9 mouse cellular contexts compared by ENCODE assay signal in genomic region chr9:32518351-32519075, GRCm38 (mm10). TPM values are rescaled to one million over a fixed set of nuclear protein-coding genes. Genes with fewer than 3 reads are reported as not detected.
DNase-seq lines count a peak whose midpoint lies in the region; ATAC-seq and TF ChIP-seq lines count a peak whose summit lies in the region.
"Had no signal": no experiment of that assay in that cellular context is flagged by ENCODE, and none has a peak within 500 bp of the region (broad histone marks: within the 10 kb centered on the region; RNA-seq: fewer than 3 reads in every experiment).

No protein-coding gene starts in this region.

- H3K36me3 ChIP-seq in lung, postnatal 0 days (ENCODE audit: insufficient read depth, low read length): no peaks in the 10 kb centered on the region
- H3K36me3 ChIP-seq in limb, embryonic 13.5 days: no peaks in the 10 kb centered on the region
- H3K36me3 ChIP-seq in forebrain, postnatal 0 days (ENCODE audit: insufficient read depth): no peaks in the 10 kb centered on the region

- TF ChIP-seq POLR2A in cerebellum, adult 2 months (IDR thresholded peaks at IDR 0.05; ENCODE audit: borderline replicate concordance, insufficient read depth, low read length): no peak

- TF ChIP-seq CTCF in gastrocnemius, adult 2 months (IDR thresholded peaks at IDR 0.05): no peak
- TF ChIP-seq CTCF in lung, postnatal 0 days (IDR thresholded peaks at IDR 0.05): no peak
- TF ChIP-seq CTCF in cerebellum, adult 2 months (IDR thresholded peaks at IDR 0.05; ENCODE audit: borderline replicate concordance, insufficient read depth, low read depth, low read length): no peak
- TF ChIP-seq CTCF in forebrain, postnatal 0 days (IDR thresholded peaks at IDR 0.05; ENCODE audit: low read depth): no peak

- ATAC-seq in lung, postnatal 0 days: peak; percentile 25
- ATAC-seq in limb, embryonic 13.5 days (ENCODE audit: low FRiP score, low read depth): no peak
- no peak for ATAC-seq in forebrain, postnatal 0 days

- intact Hi-C loops in gastrocnemius, adult 2 months (cut with DNase I): no loop called here
- intact Hi-C loops in gastrocnemius, postnatal 14 days (cut with DNase I; ENCODE audit: low total_unique reads): no loop called here

- no peak overlapping the region for H3K9ac ChIP-seq in lung, postnatal 0 days (replicated peaks; ENCODE audit: low read depth)
- no peak overlapping the region; the same call in 1 of the 2 replicates for H3K9ac ChIP-seq in limb, embryonic 13.5 days
- H3K9ac ChIP-seq in forebrain, postnatal 0 days: no peak overlapping the region

- H3K9me3 ChIP-seq in lung, postnatal 0 days (ENCODE audit: low read length): no peaks in the 10 kb centered on the region
- H3K9me3 ChIP-seq in limb, embryonic 13.5 days: no peaks in the 10 kb centered on the region
- no peaks in the 10 kb centered on the region for H3K9me3 ChIP-seq in forebrain, postnatal 0 days (ENCODE audit: low read length)

- H3K4me2 ChIP-seq in lung, postnatal 0 days (replicated peaks; ENCODE audit: low read depth, low read length): peak overlapping the region; percentile 20
- peak overlapping the region; percentile 36 for H3K4me2 ChIP-seq in limb, embryonic 13.5 days (replicated peaks)
- H3K4me2 ChIP-seq in forebrain, postnatal 0 days (ENCODE audit: low read depth): no peak overlapping the region

- peak; percentile 49 for DNase-seq in gastrocnemius, adult 2 months
- DNase-seq in gastrocnemius, postnatal 14 days: no peak
- no peak for DNase-seq in lung, postnatal 0 days (ENCODE audit: low spot score)
- DNase-seq in lung, postnatal 36 days: no peak
- DNase-seq in thymus, postnatal 25 days: peak; percentile 74
- no peak for DNase-seq in cerebellum, adult 2 months
- DNase-seq in forebrain, postnatal 0 days: no peak
- DNase-seq: cerebellum, postnatal 25 days had no signal

- H3K27me3 ChIP-seq in lung, postnatal 0 days (replicated peaks; ENCODE audit: insufficient read depth, low read length): no peaks in the 10 kb centered on the region
- no peaks in the 10 kb centered on the region for H3K27me3 ChIP-seq in limb, embryonic 13.5 days
- H3K27me3 ChIP-seq in cerebellum, adult 2 months (ENCODE audit: control insufficient read depth, insufficient read depth, low read length): no peaks in the 10 kb centered on the region
- no peaks in the 10 kb centered on the region for H3K27me3 ChIP-seq in forebrain, postnatal 0 days (ENCODE audit: insufficient read depth, low read length)

- H3K4me3 ChIP-seq in gastrocnemius, adult 2 months: peak overlapping the region; percentile 57
- no peak overlapping the region for H3K4me3 ChIP-seq in lung, postnatal 0 days (ENCODE audit: low read depth, low read length)
- no peak overlapping the region for H3K4me3 ChIP-seq in limb, embryonic 13.5 days
- no peak overlapping the region for H3K4me3 ChIP-seq in cerebellum, adult 2 months (replicated peaks; ENCODE audit: insufficient read depth, low read depth, low read length)
- H3K4me3 ChIP-seq in forebrain, postnatal 0 days (ENCODE audit: low read depth, low read length): no peak overlapping the region

- H3K27ac ChIP-seq in gastrocnemius, adult 2 months: peak overlapping the region; percentile 89
- peak overlapping the region; percentile 59 for H3K27ac ChIP-seq in lung, postnatal 0 days (ENCODE audit: low read length)
- peak overlapping the region; percentile 74 for H3K27ac ChIP-seq in limb, embryonic 13.5 days
- H3K27ac ChIP-seq in cerebellum, adult 2 months (ENCODE audit: insufficient read depth, low read length): no peak overlapping the region
- H3K27ac ChIP-seq in forebrain, postnatal 0 days (ENCODE audit: low read depth, low read length): no peak overlapping the region

- TF ChIP-seq EP300 in lung, postnatal 0 days (IDR thresholded peaks at IDR 0.05): 0 out of 2 replicates have a peak, but pooled peaks have one; percentile 9

- H3K4me1 ChIP-seq in lung, postnatal 0 days (ENCODE audit: insufficient read depth, low read depth, low read length): peaks cover 15% of the 10 kb centered on the region
- H3K4me1 ChIP-seq in limb, embryonic 13.5 days: peaks cover 74% of the 10 kb centered on the region
- H3K4me1 ChIP-seq in cerebellum, adult 2 months (ENCODE audit: control insufficient read depth, insufficient read depth, low read length): no peaks in the 10 kb centered on the region
- no peaks in the 10 kb centered on the region for H3K4me1 ChIP-seq in forebrain, postnatal 0 days (ENCODE audit: insufficient read depth)

- 31% methylated on average over 13 of the region's 13 CpGs for WGBS in lung, postnatal 0 days
- 54% methylated on average over 13 of the region's 13 CpGs for WGBS in limb, embryonic 13.5 days
- WGBS in cerebellum, adult 2 months: 80% methylated on average over 13 of the region's 13 CpGs
- WGBS in forebrain, postnatal 0 days: 67% methylated on average over 13 of the region's 13 CpGs

RNA-seq across cellular contexts. Expression of gene Fli1, which starts 24.1 kb away (rescaled TPM):
- 1 to 10 TPM; 7.9 to 8.5 TPM for total RNA-seq in gastrocnemius, adult 2 months (2021)
- 10 to 100 TPM; 16.2 to 16.6 TPM for total RNA-seq in gastrocnemius, postnatal 14 days (2021)
- 21.1 and 21.4 TPM in 2 replicates for polyA plus RNA-seq in lung, postnatal 0 days (2015; fragmentation: Nextera tagmentation; extraction: Ambion mirVana)
- polyA plus RNA-seq in limb, embryonic 13.5 days (2015; fragmentation: Nextera tagmentation; extraction: Ambion mirVana): 34.3 and 37.9 TPM in 2 replicates
- 1.7 and 2.2 TPM in 2 replicates for polyA plus RNA-seq in cerebellum, adult 2 months (2012; rRNA removed)
- 6.2 and 7.0 TPM in 2 replicates for total RNA-seq in forebrain, postnatal 0 days (2014; rRNA removed)
- 5.7 and 6.8 TPM in 2 replicates for polyA plus RNA-seq in forebrain, postnatal 0 days (2015; fragmentation: Nextera tagmentation; extraction: Ambion mirVana)

Comparison
In these comparisons a context has a peak if more than half of its experiments do, and no peak if none do; other contexts are left out.
1. DNase-seq: peak in gastrocnemius, adult 2 months (single experiment) and thymus, postnatal 25 days (single experiment); none in gastrocnemius, postnatal 14 days (single experiment), lung, postnatal 0 days (single experiment), lung, postnatal 36 days (single experiment), cerebellum, adult 2 months (0 of 2) and forebrain, postnatal 0 days (single experiment).
2. H3K27ac ChIP-seq: peak in gastrocnemius, adult 2 months (single experiment), lung, postnatal 0 days (single experiment) and limb, embryonic 13.5 days (single experiment); none in cerebellum, adult 2 months (single experiment) and forebrain, postnatal 0 days (single experiment).